ENCODE assay signal across 25 mouse cellular contexts in the genomic region with DNA sequence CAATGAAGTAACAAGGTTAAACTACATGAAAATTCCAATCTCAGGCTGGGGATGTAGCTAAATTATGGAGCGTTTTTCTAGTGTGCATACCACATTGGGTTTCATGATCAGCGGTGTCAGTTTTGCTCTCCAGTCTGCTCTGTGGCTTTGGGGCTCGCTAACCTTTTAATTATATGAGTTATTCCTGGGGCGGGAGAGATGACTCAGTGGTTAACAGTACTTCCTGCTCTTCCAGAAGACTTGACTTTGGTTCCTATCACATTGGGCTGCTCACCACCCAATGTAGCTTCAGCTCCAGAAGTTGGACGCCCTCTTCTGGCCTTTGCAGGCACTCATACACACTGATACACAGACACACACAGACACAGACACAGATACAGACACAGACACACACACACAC. TPM values are rescaled to one million over a fixed set of nuclear protein-coding genes. Genes with fewer than 3 reads are reported as not detected.
"Had no signal": no experiment of that assay in that cellular context is flagged by ENCODE, and none has a peak within 500 bp of the region (broad histone marks: within the 10 kb centered on the region; RNA-seq: fewer than 3 reads in every experiment).

No protein-coding gene starts in this region.

- H3K36me3 ChIP-seq: limb, embryonic 10.5 days; limb, embryonic 13.5 days; liver, embryonic 13.5 days; midbrain, embryonic 12.5 days; midbrain, embryonic 15.5 days; neural tube, embryonic 12.5 days; neural tube, embryonic 15.5 days; stomach, embryonic 15.5 days had no signal

- H3K4me2 ChIP-seq: limb, embryonic 13.5 days; liver, embryonic 13.5 days; lung, embryonic 14.5 days; midbrain, embryonic 12.5 days; midbrain, embryonic 15.5 days; neural tube, embryonic 12.5 days; neural tube, embryonic 15.5 days; stomach, embryonic 15.5 days had no signal

- H3K4me1 ChIP-seq: limb, embryonic 10.5 days; limb, embryonic 13.5 days; liver, embryonic 13.5 days; midbrain, embryonic 12.5 days; midbrain, embryonic 15.5 days; neural tube, embryonic 12.5 days; neural tube, embryonic 15.5 days; stomach, embryonic 15.5 days had no signal

- H3K9ac ChIP-seq: limb, embryonic 13.5 days; liver, embryonic 13.5 days; lung, embryonic 14.5 days; midbrain, embryonic 12.5 days; midbrain, embryonic 15.5 days; neural tube, embryonic 12.5 days; neural tube, embryonic 15.5 days; stomach, embryonic 15.5 days had no signal

- DNase-seq: kidney, adult 11 months; layer of hippocampus, adult 9-11 months; liver; liver, embryonic 13.5 days; lung, embryonic 14.5 days; right cerebral cortex, adult 18-20 months; right cerebral cortex, postnatal 14 days; right cerebral cortex, postnatal 4 days; spleen, adult 18-20 months; thymus, adult 18-20 months; thymus, postnatal 36 days had no signal

- ATAC-seq: lung, postnatal 0 days; midbrain, embryonic 15.5 days had no signal

- H3K4me3 ChIP-seq: layer of hippocampus, adult 2 months; limb, embryonic 10.5 days; limb, embryonic 13.5 days; liver, embryonic 13.5 days; midbrain, embryonic 12.5 days; midbrain, embryonic 15.5 days; neural tube, embryonic 12.5 days; neural tube, embryonic 15.5 days; stomach, embryonic 15.5 days had no signal

- H3K9me3 ChIP-seq: limb, embryonic 10.5 days; limb, embryonic 13.5 days; liver, embryonic 13.5 days; midbrain, embryonic 12.5 days; midbrain, embryonic 15.5 days; neural tube, embryonic 12.5 days; neural tube, embryonic 15.5 days; stomach, embryonic 15.5 days had no signal

- H3K27me3 ChIP-seq: limb, embryonic 13.5 days; liver, embryonic 13.5 days; midbrain, embryonic 12.5 days; midbrain, embryonic 15.5 days; neural tube, embryonic 12.5 days; neural tube, embryonic 15.5 days; stomach, embryonic 15.5 days had no signal

- H3K27ac ChIP-seq: layer of hippocampus, adult 2 months; limb, embryonic 10.5 days; limb, embryonic 13.5 days; liver, embryonic 13.5 days; macrophage; midbrain, embryonic 12.5 days; midbrain, embryonic 15.5 days; neural tube, embryonic 12.5 days; neural tube, embryonic 15.5 days; stomach, embryonic 15.5 days had no signal

RNA-seq across cellular contexts. Expression of gene Pax4, which starts 21.5 kb away (rescaled TPM):
- polyA plus RNA-seq: kidney, embryonic 16.5 days; limb, embryonic 10.5 days; limb, embryonic 13.5 days; liver, embryonic 13.5 days; liver, embryonic 16.5 days; lung, embryonic 14.5 days; lung, postnatal 0 days; macrophage; midbrain, embryonic 12.5 days; midbrain, embryonic 15.5 days; neural tube, embryonic 12.5 days; neural tube, embryonic 15.5 days; testis, adult 2 months; urinary bladder, adult 2 months had no signal

RNA-seq across cellular contexts. Expression of gene Fscn3, which starts 43.0 kb away (rescaled TPM):
- polyA plus RNA-seq: kidney, embryonic 16.5 days; limb, embryonic 10.5 days; limb, embryonic 13.5 days; lung, embryonic 14.5 days; lung, postnatal 0 days; macrophage; midbrain, embryonic 12.5 days; midbrain, embryonic 15.5 days; neural tube, embryonic 12.5 days; neural tube, embryonic 15.5 days; stomach, embryonic 15.5 days; urinary bladder, adult 2 months had no signal
